In genomic region chr17:23725999-23726757, GRCm38 (mm10) we compare ENCODE assay signal across 8 mouse cellular contexts. TPM values are rescaled to one million over a fixed set of nuclear protein-coding genes. Genes with fewer than 3 reads are reported as not detected.
DNase-seq lines count a peak whose midpoint lies in the region; ATAC-seq lines count a peak whose summit lies in the region.

TSS of gene Pkmyt1 (plus strand) at chr17:23726336.

- peak within 1 kb of the TSS; percentile 56; the same call in 1 of the 2 replicates for H3K27ac ChIP-seq in hindbrain, embryonic 11.5 days (ENCODE audit: low read depth, low read length)

- DNase-seq in MN1 (ENCODE audit: low spot score) = peak; percentile 97
- peak; percentile 94 for DNase-seq in cerebellum, adult 9-10 months
- peak; percentile 80 to 95 for DNase-seq in frontal cortex, adult 2 months (ENCODE audit: extremely low spot score in 1 of 2, low spot score in 1 of 2)
- peak; percentile 97 for DNase-seq in hindbrain, embryonic 11.5 days (ENCODE audit: low spot score)
- peak; percentile 92 to 95 for DNase-seq in layer of hippocampus, postnatal 10 days (ENCODE audit: low spot score in 2 of 2)
- peak; percentile 97 for DNase-seq in lung, postnatal 10 days
- DNase-seq in ovary, postnatal 36 days (ENCODE audit: low spot score) = peak; percentile 97
- DNase-seq in thymus, postnatal 25 days = peak; percentile 96

- H3K27me3 ChIP-seq in hindbrain, embryonic 11.5 days (ENCODE audit: control insufficient read depth, insufficient read depth, low read length) = no peaks in the 10 kb centered on the region

- 3% methylated on average over 72 of the region's 73 CpGs for WGBS in hindbrain, embryonic 11.5 days

- H3K9me3 ChIP-seq in hindbrain, embryonic 11.5 days (ENCODE audit: control insufficient read depth, low read length) = no peaks in the 10 kb centered on the region

- peak within 1 kb of the TSS; percentile 76 for H3K9ac ChIP-seq in hindbrain, embryonic 11.5 days (ENCODE audit: low read depth, low read length)

- no peaks in the 10 kb centered on the region for H3K4me1 ChIP-seq in hindbrain, embryonic 11.5 days (replicated peaks; ENCODE audit: control insufficient read depth, insufficient read depth, low read length)

- H3K4me3 ChIP-seq in hindbrain, embryonic 11.5 days (ENCODE audit: low read depth, low read length) = peak within 1 kb of the TSS; percentile 85

- H3K4me2 ChIP-seq in hindbrain, embryonic 11.5 days (replicated peaks; ENCODE audit: low read depth, low read length) = peak within 1 kb of the TSS; percentile 94

- peak; percentile 93 for ATAC-seq in hindbrain, embryonic 11.5 days (ENCODE audit: low FRiP score)

- H3K36me3 ChIP-seq in hindbrain, embryonic 11.5 days (ENCODE audit: control insufficient read depth, insufficient read depth, low read length) = no peaks in the 10 kb centered on the region

RNA-seq across cellular contexts. Expression of gene Pkmyt1, which starts in this region (rescaled TPM):
- 8.1 and 8.7 TPM in 2 replicates for polyA plus RNA-seq in frontal cortex, adult 2 months (2012; rRNA removed)
- 30.2 and 31.3 TPM in 2 replicates for polyA plus RNA-seq in hindbrain, embryonic 11.5 days (2014; fragmentation: Nextera tagmentation; extraction: Ambion mirVana)
- total RNA-seq in layer of hippocampus, postnatal 10 days (2021) = 1 to 10 TPM; 6.7 to 8.3 TPM

Comparison
In these comparisons a context has a peak if more than half of its experiments do, and no peak if none do; other contexts are left out.
1. Peak in every context shown above with its lines: DNase-seq, ATAC-seq, H3K4me3 ChIP-seq and H3K27ac ChIP-seq.